Mouse (Mus musculus) neural tube, embryonic 10.5 days (tissue): ENCODE measurements around the gene Dnm1l.
A peak's percentile ranks its signal among the peaks of the same experiment; 100 is the strongest.
"Not testable (repeated sequence)": the region's sequence is repeated elsewhere in the genome, so short reads cannot be mapped to it uniquely, and the experiment has no call there.

Experiments
- DNase-seq: peaks from one replicate; pipeline ENCODE4 v3.0.0-alpha.2; 2017; ENCODE audit warnings: low spot score; ENCODE audit errors: extremely low spot score

Dnm1l gene

DNA sequence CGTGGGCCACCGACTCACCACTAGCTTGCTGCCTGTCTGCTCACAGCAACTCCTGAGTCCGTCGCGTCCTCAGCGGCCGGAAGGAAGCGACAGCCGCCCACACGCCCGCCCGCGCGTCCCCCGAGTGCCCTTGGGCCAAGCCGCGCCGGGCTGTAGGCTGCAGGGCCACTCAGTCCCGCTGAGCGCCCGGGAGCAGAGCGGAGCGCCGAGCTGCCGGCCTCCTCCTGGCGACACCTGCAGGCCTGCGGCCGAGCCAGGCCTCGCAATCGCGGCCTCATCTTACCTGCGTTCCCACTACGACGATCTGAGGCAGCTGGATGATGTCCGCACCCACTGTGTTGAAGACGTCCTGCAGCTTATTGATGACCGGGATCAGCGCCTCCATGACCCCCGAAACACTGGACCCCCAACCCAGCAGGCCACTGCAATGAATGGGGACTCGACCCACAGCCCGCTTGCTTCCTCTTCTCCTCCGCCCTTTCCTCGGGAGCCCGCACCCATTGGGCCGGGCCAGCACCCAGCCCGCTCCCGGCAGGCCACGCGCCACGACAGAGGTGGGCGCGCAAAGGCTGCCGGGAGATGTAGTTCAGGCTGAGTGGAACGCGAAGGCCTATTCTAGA lies at the start of gene Dnm1l:
TSS of gene Dnm1l (minus strand) at position 479 of the 620 bp plus-strand sequence.
- peak; percentile 87 for DNase-seq

GRCm38 (mm10) chr16:16367217-16367616 lies 8.5 kb upstream of the Dnm1l start:
- DNase-seq, result not testable (repeated sequence)

DNA sequence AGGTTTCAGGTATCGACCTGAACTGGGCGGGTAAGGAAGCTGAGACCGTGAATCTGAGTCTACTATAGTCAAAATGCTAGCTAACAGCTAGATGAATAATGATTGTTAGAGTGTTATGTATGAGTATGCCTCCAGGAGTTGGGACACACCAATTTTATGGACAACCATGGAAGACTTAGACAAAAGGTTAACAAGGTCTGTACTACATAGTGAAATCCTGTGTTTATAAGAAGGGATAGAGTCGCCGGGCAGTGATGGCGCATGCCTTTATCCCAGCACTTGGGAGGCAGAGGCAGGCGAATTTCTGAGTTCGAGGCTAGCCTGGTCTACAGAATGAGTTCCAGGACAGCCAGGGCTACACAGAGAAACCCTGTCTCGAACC lies 333 bp upstream of the Dnm1l start:
- DNase-seq, result not testable (repeated sequence)

GRCm38 (mm10) chr16:16357908-16358307 lies 851 bp downstream of the Dnm1l start:
- DNase-seq, result peak; percentile 21

DNA sequence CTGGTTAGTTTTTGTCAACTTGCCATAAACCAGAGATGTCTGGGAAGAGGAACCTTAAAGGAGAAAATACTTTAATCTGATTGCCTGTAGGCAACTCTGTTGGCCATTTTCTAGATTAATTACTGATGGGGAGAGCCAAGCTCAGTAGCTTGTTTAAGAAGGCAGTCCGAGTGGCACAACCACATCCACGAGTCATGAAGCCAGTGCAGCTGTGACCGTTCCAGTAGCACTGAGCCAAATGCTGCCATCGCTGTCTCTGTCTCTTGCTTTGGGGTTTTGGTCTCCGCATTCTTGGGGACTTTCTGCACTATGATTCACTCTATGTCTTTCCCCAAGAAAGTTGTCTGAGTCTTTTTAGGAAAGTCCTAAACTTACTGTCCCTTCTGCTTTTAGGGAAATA lies 12.3 kb downstream of the Dnm1l start:
- no peak for DNase-seq

GRCm38 (mm10) chr16:16325775-16326336 lies 32.9 kb downstream of the Dnm1l start:
- DNase-seq, result no peak

- no peak for DNase-seq
These were observed 47.4 kb downstream of the Dnm1l start for GRCm38 (mm10) chr16:16311319-16311718.

DNA sequence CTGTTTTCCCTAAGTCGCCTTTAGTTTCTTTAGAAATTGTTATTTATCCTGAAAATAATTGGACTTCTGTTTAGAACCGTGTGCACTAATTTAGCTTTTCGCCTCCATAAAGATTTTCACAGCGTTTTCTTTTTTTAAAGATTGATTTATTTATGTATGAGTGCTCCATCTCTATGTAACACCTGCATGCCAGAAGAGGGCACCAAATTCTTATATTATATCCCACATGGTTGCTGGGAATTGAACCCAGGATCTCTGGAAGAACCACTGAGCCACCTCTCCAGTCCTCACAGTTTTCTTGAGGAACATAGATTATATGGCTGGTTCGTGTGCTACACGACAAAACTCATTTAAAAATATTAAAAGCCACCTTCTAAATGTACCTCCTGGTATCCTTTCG lies 54.9 kb downstream of the Dnm1l start:
- no peak for DNase-seq

DNA sequence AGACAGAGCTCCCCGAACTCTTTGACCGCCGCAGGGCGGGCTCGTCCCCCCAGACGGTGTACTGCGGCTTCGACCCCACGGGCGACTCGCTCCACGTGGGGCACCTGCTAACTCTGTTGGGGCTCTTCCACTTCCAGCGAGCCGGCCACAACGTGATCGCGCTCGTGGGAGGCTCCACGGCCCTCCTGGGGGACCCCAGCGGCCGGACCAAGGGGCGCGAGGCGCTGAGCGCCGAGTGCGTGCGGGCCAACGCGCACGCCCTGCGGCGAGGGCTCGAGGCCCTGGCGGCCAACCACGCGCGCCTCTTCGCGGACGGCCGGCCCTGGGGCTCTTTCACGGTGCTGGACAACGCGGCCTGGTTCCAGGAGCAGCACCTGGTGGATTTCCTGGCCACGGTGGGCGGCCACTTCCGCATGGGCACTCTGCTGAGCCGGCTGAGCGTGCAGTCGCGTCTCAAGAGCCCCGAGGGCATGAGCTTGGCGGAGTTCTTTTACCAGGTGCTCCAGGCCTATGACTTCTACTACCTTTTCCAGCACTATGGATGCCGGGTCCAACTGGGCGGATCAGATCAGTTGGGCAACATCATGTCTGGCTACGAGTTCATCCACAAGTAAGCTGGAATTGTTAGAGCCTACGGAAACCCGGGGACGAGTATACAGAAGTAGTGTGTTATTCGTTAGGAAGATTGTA lies 55.5 kb downstream of the Dnm1l start:
- peak; percentile 74 for DNase-seq

GRCm38 (mm10) chr16:16302369-16303137 lies 56.2 kb downstream of the Dnm1l start, which contains the start of gene Yars2:
TSS of gene Yars2 (plus strand) at chr16:16302965.
- peak; percentile 91 for DNase-seq

GRCm38 (mm10) chr16:16273752-16274151 lies 85.0 kb downstream of the Dnm1l start:
- no peak for DNase-seq

- DNase-seq, result no peak
These were observed 85.8 kb downstream of the Dnm1l start for GRCm38 (mm10) chr16:16272978-16273377.

DNA sequence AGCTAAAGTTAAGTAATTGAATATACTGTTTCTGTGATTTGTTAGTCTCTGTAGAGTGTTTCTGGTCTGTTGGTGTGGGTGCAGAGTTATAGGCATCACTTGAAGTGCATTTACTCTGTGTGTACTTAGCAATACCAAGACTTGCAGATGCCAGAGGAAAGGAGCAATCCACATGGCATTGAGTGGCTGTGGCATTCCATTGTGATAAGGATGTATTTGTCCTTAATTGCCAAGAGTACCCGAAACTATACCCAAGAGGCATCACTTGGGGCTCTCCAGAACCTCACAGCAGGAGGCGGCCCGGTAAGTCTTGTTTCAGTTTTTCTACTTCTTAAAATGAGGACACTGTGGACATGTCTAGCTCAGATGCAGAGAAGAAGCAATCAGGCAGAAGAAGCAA lies 96.3 kb downstream of the Dnm1l start:
- no peak for DNase-seq
